Mouse (Mus musculus): ENCODE measurements around the gene Rasgef1a. TPM values are rescaled to one million over a fixed set of nuclear protein-coding genes. Genes with fewer than 3 reads are reported as not detected.

Gene Rasgef1a
- polyA plus RNA-seq, 1 experiment = 0.45 TPM

DNA sequence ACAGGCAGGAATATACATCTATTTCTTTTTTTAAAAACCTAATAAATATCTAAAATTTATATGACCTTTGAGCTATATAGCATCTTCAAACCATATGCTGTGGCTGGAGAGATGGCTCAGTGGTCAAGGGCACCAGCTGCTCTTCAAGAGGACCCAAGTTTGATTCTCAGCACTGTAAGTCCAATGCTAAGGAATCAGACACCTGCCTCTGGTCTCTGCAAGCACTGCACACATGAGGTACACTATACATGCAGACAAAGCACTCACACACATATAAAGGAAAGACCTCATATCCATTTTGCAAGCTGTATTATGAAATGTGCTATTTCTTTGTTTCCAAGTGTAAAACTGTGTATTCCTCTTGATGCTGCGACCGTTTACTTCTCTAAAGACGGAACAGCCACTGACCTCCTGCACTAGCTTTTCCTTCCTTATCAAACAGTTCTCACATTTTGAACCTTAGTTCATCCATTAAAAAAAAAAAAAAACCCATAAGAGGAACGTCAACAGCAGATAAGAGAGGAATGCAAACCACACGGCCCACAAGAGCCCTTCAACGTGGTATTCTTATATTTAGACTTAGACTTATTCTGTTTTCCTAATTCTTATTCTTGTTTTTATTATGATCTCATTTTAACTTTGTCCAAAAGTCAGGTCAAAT lies 116.7 kb downstream of the Rasgef1a start:
- 11% methylated on average over 6 of the region's 6 CpGs for WGBS
- no peak overlapping the region for H3K27ac ChIP-seq (ENCODE audit: control insufficient read depth, insufficient read depth, low read depth, low read length, poor library complexity)

DNA sequence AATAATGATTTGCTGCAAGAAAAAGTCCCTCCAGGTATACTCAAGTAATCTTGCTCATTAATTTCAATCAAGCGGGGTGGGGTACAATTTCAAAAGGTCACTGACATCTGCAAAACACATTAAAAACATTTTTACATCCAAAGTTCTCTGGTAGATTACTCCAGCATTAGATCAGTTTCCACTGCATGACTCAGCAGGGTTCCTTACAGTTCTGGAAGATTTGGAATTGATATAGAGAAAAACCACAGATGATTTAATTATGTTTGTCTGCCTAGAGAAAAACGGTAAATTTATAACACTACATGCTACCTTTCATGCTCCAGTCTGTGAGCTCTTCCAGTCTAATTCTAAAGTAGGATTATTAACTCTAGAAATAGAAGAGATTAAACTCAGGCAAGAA lies 118.8 kb downstream of the Rasgef1a start:
- Histone ChIP-seq H3K4me1 (ENCODE audit: control insufficient read depth, insufficient read depth, low read length) (peaks cover 2% of the 10 kb centered on the region; the same call in 1 of the 2 replicates), H3K27ac (ENCODE audit: control insufficient read depth, insufficient read depth, low read depth, low read length, poor library complexity) (no peak overlapping the region), H3K4me3 (replicated peaks; ENCODE audit: control insufficient read depth, low read depth, low read length) (no peak overlapping the region)
- WGBS = 44% methylated on average over 2 of the region's 2 CpGs
- TF ChIP-seq POLR2A (IDR thresholded peaks at IDR 0.05; ENCODE audit: borderline replicate concordance, control insufficient read depth, low read depth, low read length) = no peak
- no peak for TF ChIP-seq CTCF (IDR thresholded peaks at IDR 0.05; ENCODE audit: control insufficient read depth, insufficient read depth, low read length)

More for the DNA sequence above, 116.7 kb downstream of the Rasgef1a start:
- H3K4me3 ChIP-seq (replicated peaks; ENCODE audit: control insufficient read depth, low read depth, low read length) = no peak overlapping the region
- no peak for TF ChIP-seq CTCF (IDR thresholded peaks at IDR 0.05; ENCODE audit: control insufficient read depth, insufficient read depth, low read length)
- TF ChIP-seq POLR2A (IDR thresholded peaks at IDR 0.05; ENCODE audit: borderline replicate concordance, control insufficient read depth, low read depth, low read length) = no peak
- peaks cover 2% of the 10 kb centered on the region; the same call in 1 of the 2 replicates for H3K4me1 ChIP-seq (ENCODE audit: control insufficient read depth, insufficient read depth, low read length)

DNA sequence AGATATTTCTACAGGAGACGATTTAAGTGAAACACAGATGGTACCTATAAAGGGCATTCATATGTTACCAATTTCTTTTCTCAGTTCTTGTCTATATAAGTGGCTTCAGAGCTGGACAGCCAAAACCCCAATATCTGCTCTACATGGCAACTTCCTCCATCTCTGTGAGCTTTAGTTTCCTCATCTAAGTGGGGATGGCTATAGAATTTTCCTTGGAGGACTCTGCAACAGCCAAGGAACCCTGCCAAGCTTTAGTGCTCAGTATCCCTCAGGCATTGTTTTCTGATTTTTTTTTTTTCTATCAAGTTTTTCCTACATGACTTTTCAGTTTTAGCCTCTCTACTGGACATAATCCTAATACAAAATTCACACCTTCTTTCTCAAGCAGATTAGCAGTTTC lies 123.2 kb downstream of the Rasgef1a start:
- TF ChIP-seq POLR2A (IDR thresholded peaks at IDR 0.05; ENCODE audit: borderline replicate concordance, control insufficient read depth, low read depth, low read length) (no peak), CTCF (IDR thresholded peaks at IDR 0.05; ENCODE audit: control insufficient read depth, insufficient read depth, low read length) (no peak)
- peaks cover 4% of the 10 kb centered on the region; the same call in 1 of the 2 replicates for H3K4me1 ChIP-seq (ENCODE audit: control insufficient read depth, insufficient read depth, low read length)
- no peak overlapping the region for H3K4me3 ChIP-seq (replicated peaks; ENCODE audit: control insufficient read depth, low read depth, low read length)
- 51% methylated on average over 1 of the region's 1 CpGs for WGBS
- no peak overlapping the region for H3K27ac ChIP-seq (ENCODE audit: control insufficient read depth, insufficient read depth, low read depth, low read length, poor library complexity)

DNA sequence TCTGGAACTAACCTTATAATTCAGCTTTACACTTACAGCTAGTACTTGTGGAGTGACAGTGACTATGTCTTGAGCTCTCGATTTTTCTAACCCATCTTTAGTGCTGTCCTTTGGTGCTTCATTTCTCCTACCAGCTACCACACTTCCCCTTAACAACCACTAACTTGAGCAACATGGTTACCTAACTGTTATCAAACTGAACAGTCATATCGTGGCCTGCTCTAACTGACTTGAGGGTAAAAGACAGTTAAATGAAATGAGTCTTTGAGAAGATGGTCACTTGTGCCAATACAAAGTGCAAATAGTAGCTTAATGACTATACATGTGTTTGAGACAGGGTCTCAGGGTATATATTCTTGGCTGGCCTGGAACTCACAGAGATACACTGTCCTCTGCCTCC lies 125.9 kb downstream of the Rasgef1a start:
- 11% methylated on average over 2 of the region's 2 CpGs for WGBS
- Histone ChIP-seq H3K4me1 (ENCODE audit: control insufficient read depth, insufficient read depth, low read length) (peaks cover 2% of the 10 kb centered on the region; the same call in 1 of the 2 replicates), H3K4me3 (replicated peaks; ENCODE audit: control insufficient read depth, low read depth, low read length) (peak overlapping the region; percentile 58), H3K27ac (ENCODE audit: control insufficient read depth, insufficient read depth, low read depth, low read length, poor library complexity) (peak overlapping the region; percentile 59; the same call in 1 of the 2 replicates)
- no peak for TF ChIP-seq CTCF (IDR thresholded peaks at IDR 0.05; ENCODE audit: control insufficient read depth, insufficient read depth, low read length)
- TF ChIP-seq POLR2A (IDR thresholded peaks at IDR 0.05; ENCODE audit: borderline replicate concordance, control insufficient read depth, low read depth, low read length) = no peak

DNA sequence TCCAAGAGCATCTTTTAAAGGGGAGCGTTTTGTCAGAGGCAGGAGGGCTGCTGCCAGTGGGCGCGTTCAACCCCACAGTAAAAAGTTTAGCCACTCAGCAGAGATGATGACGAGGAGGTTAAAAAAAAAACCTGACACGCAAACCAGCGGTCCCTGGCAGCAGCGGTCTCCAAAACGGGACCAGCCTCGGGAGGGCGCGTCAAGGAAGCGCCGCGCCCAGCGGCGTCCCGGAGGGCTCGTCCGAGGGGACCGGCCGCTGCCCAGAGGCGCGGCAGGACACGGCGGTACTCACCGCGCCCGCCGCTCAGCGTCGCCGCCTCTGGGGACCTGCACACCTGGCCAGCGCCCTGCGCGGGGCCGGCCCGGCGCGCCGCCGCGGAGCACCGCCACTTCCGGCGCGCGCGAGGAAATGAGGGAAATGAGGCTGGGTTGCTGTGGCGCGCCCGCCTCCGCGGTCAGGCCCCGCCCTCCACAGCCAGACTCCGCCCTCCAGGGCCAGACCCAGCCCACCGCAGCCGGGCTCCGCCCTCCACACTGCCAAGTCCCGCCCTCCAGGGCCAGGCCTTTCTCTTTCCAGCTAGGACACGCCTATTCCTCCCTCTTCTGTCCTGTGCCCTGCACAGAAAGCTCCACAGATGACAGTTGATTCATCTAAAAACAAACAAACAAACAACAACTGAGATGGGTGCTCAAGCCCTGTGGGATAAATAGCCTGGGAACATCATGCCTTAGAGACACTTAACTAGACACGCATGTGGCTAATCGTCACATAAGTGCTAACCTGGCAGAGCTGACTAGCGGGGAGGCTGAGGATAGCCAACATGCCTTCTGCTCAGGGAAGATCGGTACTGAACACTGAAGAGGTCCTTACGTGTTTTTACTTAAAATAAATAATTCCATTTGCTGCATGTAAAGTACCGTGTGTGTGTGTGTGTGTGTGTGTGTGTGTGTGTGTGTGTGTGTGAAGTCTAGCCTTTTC lies 127.8 kb downstream of the Rasgef1a start, which contains the start of gene Csgalnact2:
Gene Csgalnact2 (minus strand): TSS at position 410 of the 979 bp plus-strand sequence.
- WGBS = 6% methylated on average over 60 of the region's 66 CpGs
- H3K27ac ChIP-seq (ENCODE audit: control insufficient read depth, insufficient read depth, low read depth, low read length, poor library complexity) = peak within 1 kb of the TSS; percentile 97
- H3K4me1 ChIP-seq (ENCODE audit: control insufficient read depth, insufficient read depth, low read length) = peaks cover 2% of the 10 kb centered on the region; the same call in 1 of the 2 replicates
- peak within 1 kb of the TSS; percentile 84 for H3K4me3 ChIP-seq (replicated peaks; ENCODE audit: control insufficient read depth, low read depth, low read length)
- no peak for TF ChIP-seq CTCF (IDR thresholded peaks at IDR 0.05; ENCODE audit: control insufficient read depth, insufficient read depth, low read length)
- TF ChIP-seq POLR2A (IDR thresholded peaks at IDR 0.05; ENCODE audit: borderline replicate concordance, control insufficient read depth, low read depth, low read length) = peak; percentile 81; the same call in 1 of the 2 replicates

DNA sequence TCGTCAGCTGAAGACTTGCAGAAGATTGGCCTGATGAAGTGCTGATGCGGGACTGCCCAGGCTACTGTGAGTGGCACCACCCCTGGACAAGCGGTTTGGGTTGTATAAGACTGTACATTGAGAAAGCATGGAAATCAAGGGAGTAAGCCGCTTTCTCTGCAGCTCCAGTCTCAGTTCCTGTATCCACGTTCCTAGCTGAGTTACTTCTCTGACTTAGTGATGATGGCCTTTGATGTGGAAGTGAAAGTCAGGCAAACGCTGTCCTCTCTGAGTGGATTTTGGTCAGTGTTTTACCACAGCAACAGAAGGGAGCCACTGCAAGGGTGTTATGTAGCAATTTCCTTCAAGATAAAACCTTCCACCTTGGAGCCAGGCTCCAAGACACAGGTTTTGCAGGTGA lies 129.7 kb downstream of the Rasgef1a start:
- TF ChIP-seq CTCF (IDR thresholded peaks at IDR 0.05; ENCODE audit: control insufficient read depth, insufficient read depth, low read length) = no peak
- no peak for TF ChIP-seq POLR2A (IDR thresholded peaks at IDR 0.05; ENCODE audit: borderline replicate concordance, control insufficient read depth, low read depth, low read length)
- H3K4me3 ChIP-seq (replicated peaks; ENCODE audit: control insufficient read depth, low read depth, low read length) = no peak overlapping the region
- no peaks in the 10 kb centered on the region; the same call in 1 of the 2 replicates for H3K4me1 ChIP-seq (ENCODE audit: control insufficient read depth, insufficient read depth, low read length)
- peak overlapping the region; percentile 6; the same call in 1 of the 2 replicates for H3K27ac ChIP-seq (ENCODE audit: control insufficient read depth, insufficient read depth, low read depth, low read length, poor library complexity)
- WGBS = 29% methylated on average over 6 of the region's 6 CpGs

Other genes with a start within 250 kb of the Rasgef1a start
- gene Zfp637, start 170.3 kb upstream of the Rasgef1a start, polyA plus RNA-seq (2011; ENCODE audit: insufficient read depth, insufficient read length, low replicate concordance, missing spikeins) = 7.2 and 8.3 TPM in 2 replicates
- 0.57 and 1.3 TPM in 2 replicates for gene Zfp239, start 149.3 kb upstream of the Rasgef1a start, polyA plus RNA-seq (2011; ENCODE audit: insufficient read depth, insufficient read length, low replicate concordance, missing spikeins)
- 200 and 242 TPM in 2 replicates for gene Hnrnpf, start 111.1 kb upstream of the Rasgef1a start, polyA plus RNA-seq (2011; ENCODE audit: insufficient read depth, insufficient read length, low replicate concordance, missing spikeins)
- not detected in 2 replicates for gene Fxyd4, start 73.7 kb upstream of the Rasgef1a start, polyA plus RNA-seq (2011; ENCODE audit: insufficient read depth, insufficient read length, low replicate concordance, missing spikeins)
- 10.8 and 12.8 TPM in 2 replicates for gene Csgalnact2, start 127.7 kb downstream of the Rasgef1a start, polyA plus RNA-seq (2011; ENCODE audit: insufficient read depth, insufficient read length, low replicate concordance, missing spikeins)
- gene Ret, start 186.3 kb downstream of the Rasgef1a start, polyA plus RNA-seq (2011; ENCODE audit: insufficient read depth, insufficient read length, low replicate concordance, missing spikeins) = 0.36 TPM in 1 of 2 replicates, not detected in the other